Mouse (Mus musculus) ES-Bruce4 (cell line): Measurements from ENCODE around the gene Bcl11b. TPM values are rescaled to one million over a fixed set of nuclear protein-coding genes. Genes with fewer than 3 reads are reported as not detected.

Experiments
- H3K27ac ChIP-seq: 2 replicates; pipeline ENCODE4 v1.5.1; 2012; ENCODE audit warnings: low read length, inconsistent platforms; ENCODE audit not compliant: insufficient read depth
- H3K27me3 ChIP-seq: 2 replicates; pipeline ENCODE4 v1.6.1; 2012; ENCODE audit warnings: mild to moderate bottlenecking, low read length, inconsistent platforms; ENCODE audit not compliant: control insufficient read depth, poor library complexity, insufficient read depth, severe bottlenecking
- H3K36me3 ChIP-seq: 2 replicates; pipeline ENCODE4 v1.6.1; 2012; ENCODE audit warnings: inconsistent platforms, mild to moderate bottlenecking, low read length, moderate library complexity; ENCODE audit not compliant: control insufficient read depth, poor library complexity, insufficient read depth, severe bottlenecking
- H3K4me1 ChIP-seq: one replicate; pipeline ENCODE4 v1.8.1; 2011; ENCODE audit warnings: low read length; ENCODE audit not compliant: control insufficient read depth, insufficient read depth
- H3K4me3 ChIP-seq: 2 replicates; pipeline ENCODE4 v1.5.1; 2011; ENCODE audit warnings: low read depth, mild to moderate bottlenecking, low read length
- H3K9ac ChIP-seq: 2 replicates; pipeline ENCODE4 v1.6.1; 2012; ENCODE audit warnings: low read depth, mild to moderate bottlenecking, inconsistent platforms; ENCODE audit not compliant: poor library complexity, severe bottlenecking
- H3K9me3 ChIP-seq: replicated peaks from 2 replicates; pipeline ENCODE4 v1.6.1; 2012; ENCODE audit warnings: mild to moderate bottlenecking, low read length, inconsistent platforms; ENCODE audit not compliant: control insufficient read depth, poor library complexity, insufficient read depth, severe bottlenecking
- CTCF ChIP-seq: IDR thresholded peaks from one replicate; pipeline ENCODE4 v1.8.1; 2011; ENCODE audit warnings: low read depth, low read length
- EP300 ChIP-seq: IDR thresholded peaks from 2 replicates; pipeline ENCODE4 v1.6.1; 2011; ENCODE audit warnings: low read depth, low read length; ENCODE audit not compliant: insufficient read depth
- POLR2A ChIP-seq: IDR thresholded peaks from one replicate; pipeline ENCODE4 v1.8.1; 2011; ENCODE audit warnings: low read length; ENCODE audit not compliant: insufficient read depth
- polyA plus RNA-seq: library from polyadenylated mRNA; stranded (reverse); fragments of >200 nt; gene quantifications from 2 replicates; pipeline ENCODE4 v1.2.4, GENCODE M21; 2011; ENCODE audit warnings: low read depth; ENCODE audit not compliant: missing spikeins, insufficient read depth, insufficient read length

Bcl11b gene
- polyA plus RNA-seq, 1 experiment, result 0.69 TPM

GRCm38 (mm10) chr12:107888049-107888448 is 115.4 kb downstream of the Bcl11b start:
- Histone ChIP-seq H3K27ac (no peak overlapping the region), H3K27me3 (no peaks in the 10 kb centered on the region), H3K4me3 (no peak overlapping the region), H3K9me3 (no peaks in the 10 kb centered on the region; the same call in 1 of the 2 replicates), H3K36me3 (no peaks in the 10 kb centered on the region), H3K4me1 (peaks cover 2% of the 10 kb centered on the region), H3K9ac (no peak overlapping the region)
- TF ChIP-seq EP300, result no peak
- TF ChIP-seq CTCF, result no peak
- TF ChIP-seq POLR2A, result no peak

DNA sequence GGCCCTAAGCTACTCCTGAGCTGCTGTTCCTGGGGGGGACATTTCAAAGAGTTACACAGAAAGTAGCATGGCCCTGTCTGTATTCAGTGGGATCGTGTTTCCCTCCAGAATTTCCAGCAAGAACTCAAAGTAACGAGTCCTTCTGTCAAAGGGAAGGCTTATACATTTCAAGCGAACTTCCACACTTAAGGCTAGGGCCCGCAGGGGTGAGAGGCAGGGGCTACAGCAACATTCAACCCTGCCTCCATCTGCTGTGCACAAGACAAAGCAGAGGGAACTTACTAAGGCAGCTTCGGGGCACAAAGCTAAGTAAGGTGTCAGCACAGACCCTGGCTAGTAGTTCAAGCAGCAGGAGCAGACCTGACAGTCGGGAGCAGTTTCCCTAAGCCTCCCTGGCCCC is 115.8 kb downstream of the Bcl11b start:
- H3K27me3 ChIP-seq, result no peaks in the 10 kb centered on the region
- no peak overlapping the region for H3K9ac ChIP-seq
- H3K4me3 ChIP-seq, result no peak overlapping the region
- no peaks in the 10 kb centered on the region; the same call in 1 of the 2 replicates for H3K9me3 ChIP-seq
- TF ChIP-seq EP300, result no peak
- TF ChIP-seq CTCF, result no peak
- no peak for TF ChIP-seq POLR2A
- no peak overlapping the region for H3K27ac ChIP-seq
- no peaks in the 10 kb centered on the region for H3K36me3 ChIP-seq
- peaks cover 2% of the 10 kb centered on the region for H3K4me1 ChIP-seq

DNA sequence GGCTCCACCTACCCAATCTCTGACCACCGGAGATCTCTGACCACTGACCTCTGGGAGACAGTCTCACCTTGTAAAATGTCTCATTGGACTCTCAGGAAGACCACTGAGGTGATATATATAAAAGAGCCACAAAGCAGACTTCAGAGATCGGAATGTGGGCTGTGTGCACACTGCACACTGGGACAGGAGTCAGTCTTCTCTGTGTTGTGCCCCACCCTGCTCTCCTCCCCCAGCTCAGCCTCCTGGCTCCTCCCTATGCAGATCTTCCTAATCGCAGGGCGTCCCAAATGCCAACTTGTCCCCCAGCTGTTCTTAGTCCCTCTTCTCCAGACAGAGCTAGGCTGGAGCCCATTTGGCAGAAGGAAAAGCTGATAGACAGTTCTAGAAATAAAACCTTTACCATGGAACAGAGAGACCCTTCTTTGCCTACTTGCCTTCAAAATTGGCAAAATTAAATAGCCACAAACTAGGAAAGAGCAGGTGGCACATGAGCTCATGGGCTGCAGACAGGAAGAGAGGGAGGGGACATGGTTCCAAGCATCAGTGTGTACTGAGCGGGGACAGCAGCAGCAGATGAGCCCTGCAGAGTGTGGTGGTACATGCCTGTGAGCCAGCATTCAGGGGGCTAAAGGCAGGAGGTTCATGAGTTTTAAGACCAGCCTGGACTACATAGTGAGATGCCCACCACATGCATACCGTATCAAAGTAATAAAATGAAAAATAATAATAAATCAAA is 118.9 kb downstream of the Bcl11b start:
- Histone ChIP-seq H3K4me1 (peaks cover 2% of the 10 kb centered on the region), H3K27me3 (no peaks in the 10 kb centered on the region), H3K27ac (no peak overlapping the region), H3K9me3 (no peaks in the 10 kb centered on the region; the same call in 1 of the 2 replicates), H3K9ac (no peak overlapping the region), H3K36me3 (no peaks in the 10 kb centered on the region), H3K4me3 (no peak overlapping the region)
- TF ChIP-seq EP300, result no peak
- no peak for TF ChIP-seq POLR2A
- no peak for TF ChIP-seq CTCF

- Histone ChIP-seq H3K4me1 (peaks cover 2% of the 10 kb centered on the region), H3K9ac (no peak overlapping the region), H3K36me3 (no peaks in the 10 kb centered on the region), H3K4me3 (no peak overlapping the region), H3K27ac (no peak overlapping the region), H3K9me3 (no peaks in the 10 kb centered on the region), H3K27me3 (no peaks in the 10 kb centered on the region)
- no peak for TF ChIP-seq POLR2A
- TF ChIP-seq CTCF, result no peak
Observed at GRCm38 (mm10) chr12:107881726-107882125, 121.7 kb downstream of the Bcl11b start.

DNA sequence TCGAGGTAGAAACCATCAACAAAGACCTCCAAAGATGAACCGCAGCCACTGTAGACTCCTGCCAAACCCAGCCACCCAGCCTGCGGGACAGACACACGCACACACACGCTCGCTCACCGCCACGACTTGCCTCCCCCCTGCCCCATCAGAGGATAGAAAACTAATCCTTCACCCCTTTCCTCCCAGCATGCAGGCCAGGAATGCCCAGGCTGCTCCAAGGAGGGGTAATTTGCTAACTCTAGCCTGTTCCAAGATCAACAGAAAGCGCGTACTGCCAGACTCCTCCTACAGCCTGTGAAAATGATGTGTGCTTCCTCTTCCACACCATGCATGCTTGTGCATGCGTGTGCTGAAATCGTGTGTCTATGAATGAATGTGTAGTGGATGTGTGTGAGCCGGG is 122.7 kb downstream of the Bcl11b start:
- no peak overlapping the region for H3K9ac ChIP-seq
- no peaks in the 10 kb centered on the region for H3K27me3 ChIP-seq
- H3K36me3 ChIP-seq, result no peaks in the 10 kb centered on the region
- H3K4me1 ChIP-seq, result peaks cover 2% of the 10 kb centered on the region
- no peak overlapping the region for H3K4me3 ChIP-seq
- TF ChIP-seq CTCF (no peak), POLR2A (no peak), EP300 (no peak)
- no peak overlapping the region for H3K27ac ChIP-seq
- no peaks in the 10 kb centered on the region for H3K9me3 ChIP-seq

GRCm38 (mm10) chr12:107879114-107879777 is 124.2 kb downstream of the Bcl11b start:
- no peak for TF ChIP-seq POLR2A
- no peak for TF ChIP-seq CTCF
- no peak for TF ChIP-seq EP300
- no peak overlapping the region for H3K9ac ChIP-seq
- no peaks in the 10 kb centered on the region for H3K27me3 ChIP-seq
- peaks cover 2% of the 10 kb centered on the region for H3K4me1 ChIP-seq
- no peak overlapping the region for H3K4me3 ChIP-seq
- no peak overlapping the region for H3K27ac ChIP-seq
- no peaks in the 10 kb centered on the region for H3K36me3 ChIP-seq
- no peaks in the 10 kb centered on the region for H3K9me3 ChIP-seq
